ENCODE assay signal across 29 mouse cellular contexts in genomic region chr17:4736689-4737088, GRCm38 (mm10).
"Had no signal": no experiment of that assay in that cellular context is flagged by ENCODE, and none has a peak within 500 bp of the region (broad histone marks: within the 10 kb centered on the region; RNA-seq: fewer than 3 reads in every experiment).

No protein-coding gene starts in this region.

- H3K27me3 ChIP-seq: embryonic facial prominence, embryonic 12.5 days; embryonic facial prominence, embryonic 13.5 days; embryonic facial prominence, embryonic 15.5 days; forebrain, embryonic 12.5 days; forebrain, embryonic 13.5 days; forebrain, embryonic 15.5 days had no signal

- DNase-seq: cerebellum, adult 2 months; cerebellum, adult 8-10 months; cerebellum, adult 9-10 months; cerebellum, adult 9-11 months; cerebellum, postnatal 10 days; cerebellum, postnatal 14 days; cerebellum, postnatal 25 days; cerebellum, postnatal 36 days; embryo, embryonic 11 days; forebrain, postnatal 0 days; gastrocnemius, adult 2 months; gastrocnemius, postnatal 10 days; gastrocnemius, postnatal 14 days; gastrocnemius, postnatal 25 days; gastrocnemius, postnatal 36 days; heart, adult 11 months; heart, adult 18-20 months; heart, adult 2 months had no signal

- ATAC-seq: forebrain, embryonic 13.5 days; forebrain, embryonic 14.5 days; forebrain, embryonic 15.5 days; forebrain, embryonic 16.5 days; forebrain, postnatal 0 days had no signal

- H3K4me2 ChIP-seq: embryonic facial prominence, embryonic 12.5 days; embryonic facial prominence, embryonic 13.5 days; embryonic facial prominence, embryonic 15.5 days; forebrain, embryonic 12.5 days; forebrain, embryonic 13.5 days; forebrain, embryonic 15.5 days had no signal

- H3K9ac ChIP-seq: embryonic facial prominence, embryonic 12.5 days; embryonic facial prominence, embryonic 13.5 days; embryonic facial prominence, embryonic 15.5 days; forebrain, embryonic 12.5 days; forebrain, embryonic 13.5 days; forebrain, embryonic 15.5 days; forebrain, postnatal 0 days had no signal

- H3K9me3 ChIP-seq: embryonic facial prominence, embryonic 10.5 days; embryonic facial prominence, embryonic 12.5 days; embryonic facial prominence, embryonic 13.5 days; embryonic facial prominence, embryonic 15.5 days; forebrain, embryonic 10.5 days; forebrain, embryonic 12.5 days; forebrain, embryonic 13.5 days; forebrain, embryonic 15.5 days had no signal

- H3K4me1 ChIP-seq: embryonic facial prominence, embryonic 12.5 days; embryonic facial prominence, embryonic 15.5 days; forebrain, embryonic 15.5 days had no signal

- H3K36me3 ChIP-seq: embryonic facial prominence, embryonic 10.5 days; embryonic facial prominence, embryonic 12.5 days; embryonic facial prominence, embryonic 13.5 days; embryonic facial prominence, embryonic 15.5 days; forebrain, embryonic 10.5 days; forebrain, embryonic 12.5 days; forebrain, embryonic 15.5 days had no signal

- H3K27ac ChIP-seq: embryonic facial prominence, embryonic 10.5 days; embryonic facial prominence, embryonic 12.5 days; embryonic facial prominence, embryonic 13.5 days; embryonic facial prominence, embryonic 15.5 days; forebrain, embryonic 10.5 days; forebrain, embryonic 12.5 days; forebrain, embryonic 13.5 days; forebrain, embryonic 15.5 days; gastrocnemius, adult 2 months; heart, adult 2 months had no signal

- H3K4me3 ChIP-seq: embryonic facial prominence, embryonic 10.5 days; embryonic facial prominence, embryonic 12.5 days; embryonic facial prominence, embryonic 13.5 days; embryonic facial prominence, embryonic 15.5 days; erythroblast, embryonic 14.5 days; forebrain, embryonic 10.5 days; forebrain, embryonic 12.5 days; forebrain, embryonic 13.5 days; forebrain, embryonic 15.5 days; gastrocnemius, adult 2 months; heart, adult 2 months had no signal
